Mouse (Mus musculus) CH12.LX (cell line): ENCODE results near the gene Ecel1.

Experiments
- CHD2 ChIP-seq: IDR thresholded peaks from 2 replicates; pipeline ENCODE4 v1.6.1; 2011; ENCODE audit warnings: low read length, improper control_type of control experiment
- CTCF ChIP-seq, 2 experiments: IDR thresholded peaks in 1 of 2; conservative IDR thresholded peaks in 1 of 2; 2 replicates each; pipeline ENCODE4 v1.5.1; 2011 to 2012; ENCODE audit warnings: low read depth in 2 of 2, low read length in 2 of 2, improper control_type of control experiment in 1 of 2, inconsistent platforms in 1 of 2, mild to moderate bottlenecking in 1 of 2, moderate library complexity in 1 of 2
- EP300 ChIP-seq: IDR thresholded peaks from 2 replicates; pipeline ENCODE4 v1.6.1; 2011; ENCODE audit warnings: low read length, improper control_type of control experiment
- ETS1 ChIP-seq: conservative IDR thresholded peaks from 2 replicates; pipeline ENCODE4 v1.6.1; 2012; ENCODE audit warnings: low read depth, mild to moderate bottlenecking, inconsistent platforms, low read length, improper control_type of control experiment, moderate library complexity
- MEF2A ChIP-seq: IDR thresholded peaks from 2 replicates; pipeline ENCODE4 v1.6.1; 2014; ENCODE audit warnings: low read depth, mild to moderate bottlenecking, inconsistent platforms, low read length, improper control_type of control experiment, borderline replicate concordance
- MXI1 ChIP-seq: IDR thresholded peaks from 2 replicates; pipeline ENCODE4 v1.6.1; 2011; ENCODE audit warnings: mild to moderate bottlenecking, low read depth, low read length, improper control_type of control experiment
- POLR2A ChIP-seq: IDR thresholded peaks from 2 replicates; pipeline ENCODE4 v1.6.1; 2011; ENCODE audit warnings: low read depth, mild to moderate bottlenecking, improper control_type of control experiment, low read length
- TCF12 ChIP-seq: IDR thresholded peaks from 2 replicates; pipeline ENCODE4 v1.6.1; 2014; ENCODE audit warnings: low read depth, mild to moderate bottlenecking, inconsistent platforms, low read length, improper control_type of control experiment
- USF1 ChIP-seq: IDR thresholded peaks from 2 replicates; pipeline ENCODE4 v1.6.1; 2014; ENCODE audit warnings: low read depth, mild to moderate bottlenecking, inconsistent platforms, low read length, improper control_type of control experiment

DNA sequence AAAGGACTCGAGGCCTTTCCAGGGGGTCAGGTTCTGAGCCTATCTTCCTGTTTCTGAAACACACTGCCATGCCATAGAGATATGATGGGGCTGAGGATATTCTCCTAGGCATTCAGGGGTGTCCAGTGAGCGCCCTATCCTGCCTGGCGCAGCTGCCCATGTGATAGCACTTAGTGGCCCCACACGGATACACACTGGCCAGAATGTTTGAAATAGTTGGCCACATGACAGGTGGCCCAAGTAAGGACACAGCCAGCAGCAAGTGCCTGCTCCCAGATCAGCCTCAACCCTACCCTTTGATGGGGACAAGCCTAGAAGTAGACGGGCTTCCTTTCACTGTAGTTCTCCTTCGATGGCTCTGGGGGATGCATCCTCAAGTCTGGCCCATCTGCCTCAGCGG is 48.1 kb upstream of the Ecel1 start, which contains the start of gene Chrng:
- TF ChIP-seq MXI1 = no peak
- no peak for TF ChIP-seq POLR2A
- TF ChIP-seq CTCF (conservative IDR thresholded peaks at IDR 0.05 in 1 of 2, IDR thresholded peaks at IDR 0.05 in 1 of 2; ENCODE audit: low read depth in 2 of 2, low read length in 2 of 2) = no peak
- TF ChIP-seq CHD2 = no peak
- TF ChIP-seq EP300 = no peak
- TF ChIP-seq ETS1 = no peak
- TF ChIP-seq TCF12 = no peak
- TF ChIP-seq MEF2A = no peak
- TF ChIP-seq USF1 = no peak
